Mouse (Mus musculus) C2C12 (cell line): ENCODE measurements around the gene Sec61b.

Experiments used
- CEBPB ChIP-seq: IDR thresholded peaks from one replicate; pipeline ENCODE4 v1.6.1; 2011; ENCODE audit warnings: low read depth, mild to moderate bottlenecking, control low read depth, moderate library complexity
- CTCF ChIP-seq: IDR thresholded peaks from one replicate; pipeline ENCODE4 v1.5.1; 2011; ENCODE audit not compliant: control insufficient read depth, insufficient read depth, insufficient read length

DNA sequence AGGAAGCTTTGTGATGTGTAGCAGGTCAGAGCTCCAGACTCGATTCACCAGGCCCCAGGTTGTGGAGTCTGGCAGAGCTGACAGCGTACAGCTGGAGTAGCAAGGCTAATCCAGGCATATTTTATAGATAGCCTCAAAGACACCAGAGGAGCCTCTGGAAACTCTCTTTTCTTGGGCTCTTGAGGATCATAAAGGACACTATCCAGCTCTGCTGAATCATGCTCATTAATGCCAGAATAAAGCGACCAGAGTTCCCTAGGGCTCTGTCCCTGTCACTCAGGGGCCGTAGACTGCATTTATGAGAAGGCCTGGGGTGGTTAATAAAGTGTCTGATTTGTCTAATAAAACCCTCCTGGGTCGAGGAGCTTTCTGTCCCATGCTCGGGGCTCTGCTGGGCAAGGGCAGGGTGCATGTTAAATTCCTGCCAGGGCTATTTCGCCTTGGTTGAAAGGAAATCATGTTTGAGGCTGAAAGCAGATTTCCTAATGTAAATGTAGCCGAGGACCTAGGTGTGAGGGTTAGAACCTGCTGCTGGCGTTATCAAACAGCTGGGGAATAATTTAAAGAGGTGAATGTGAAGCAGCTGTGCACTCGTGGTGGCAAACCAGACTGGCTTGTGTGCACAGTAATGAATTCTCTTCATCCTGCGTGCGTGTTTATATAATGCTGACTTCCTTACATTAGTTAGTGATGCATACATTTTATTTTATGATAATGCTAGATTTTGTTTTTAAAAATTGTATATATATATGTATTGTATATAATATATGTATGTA lies 18.0 kb downstream of the Sec61b start:
- TF ChIP-seq CEBPB (no peak), CTCF (no peak)
